Mouse (Mus musculus): ENCODE measurements around the gene Cox7b. TPM values are rescaled to one million over a fixed set of nuclear protein-coding genes. Genes with fewer than 3 reads are reported as not detected.
"Not testable (repeated sequence)": the region's sequence is repeated elsewhere in the genome, so short reads cannot be mapped to it uniquely, and the experiment has no call there.

Cox7b gene
- 824 and 885 TPM in 2 replicates for total RNA-seq (2021)
- long read RNA-seq, experiment 1, transcript Cox7b-201 (3 exons, 1,001 nt): major isoform, 575 of 621 reads
- long read RNA-seq, experiment 1, partial matches to known transcripts: 37 of 621 reads
- long read RNA-seq, experiment 1, other reads (novel, unspliced or antisense): 5 of 621 reads
- long read RNA-seq, experiment 2, transcript Cox7b-201 (3 exons, 1,001 nt): major isoform, 818 of 897 reads
- long read RNA-seq, experiment 2, transcript Cox7b-203 (2 exons, 526 nt): minor isoform, 7 of 897 reads
- long read RNA-seq, experiment 2, partial matches to known transcripts: 64 of 897 reads
- long read RNA-seq, experiment 2, other reads (novel, unspliced or antisense): 8 of 897 reads

GRCm38 (mm10) chrX:106015571-106016322, at the start of gene Cox7b:
Gene Cox7b (plus strand): TSS chrX:106015700.
- DNase-seq: peak; percentile 82

DNA sequence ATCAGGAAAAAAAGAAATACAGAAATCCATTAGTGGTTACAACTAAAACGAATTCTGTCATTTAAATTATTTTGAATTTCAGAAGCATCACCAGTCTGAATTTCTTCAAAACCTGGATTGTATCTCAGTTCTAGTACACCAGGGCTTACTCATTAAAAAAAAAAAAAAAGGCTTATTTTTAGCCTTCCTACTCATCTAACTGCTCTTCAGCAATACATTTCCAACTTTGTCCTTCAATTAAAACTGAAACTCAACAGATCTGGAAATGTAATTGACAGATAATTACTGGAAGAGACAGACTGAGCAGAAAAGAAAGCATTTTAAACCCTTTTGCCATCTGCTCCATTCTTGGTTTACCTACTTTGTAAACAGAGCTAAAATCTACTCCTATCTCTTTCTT, 13.9 kb upstream of the Cox7b start:
- DNase-seq: no peak

DNA sequence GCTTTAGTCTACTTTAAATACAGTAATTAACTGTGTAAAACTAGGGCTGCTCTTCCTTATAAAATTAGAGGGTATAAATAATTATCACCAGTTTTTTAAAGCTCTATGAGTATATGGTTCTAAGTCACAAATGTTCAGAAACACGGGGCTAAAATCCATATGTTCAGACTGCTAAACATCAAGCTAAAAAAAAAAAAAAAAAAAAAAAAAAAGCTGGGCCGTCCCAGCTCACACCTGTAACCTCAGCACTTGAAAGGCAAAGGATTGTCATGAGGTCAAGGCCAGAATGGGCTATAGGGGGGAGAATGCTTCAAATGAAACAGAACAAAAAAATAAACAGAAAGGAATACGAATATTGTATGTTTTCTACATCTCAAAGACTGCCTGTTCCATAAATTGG, 4.7 kb upstream of the Cox7b start:
- no peak for DNase-seq

- DNase-seq: peak; percentile 89
These were observed 3.9 kb upstream of the Cox7b start, which contains the start of gene Magt1 for GRCm38 (mm10) chrX:106011465-106012159. Gene Magt1 (minus strand): TSS chrX:106011906.

DNA sequence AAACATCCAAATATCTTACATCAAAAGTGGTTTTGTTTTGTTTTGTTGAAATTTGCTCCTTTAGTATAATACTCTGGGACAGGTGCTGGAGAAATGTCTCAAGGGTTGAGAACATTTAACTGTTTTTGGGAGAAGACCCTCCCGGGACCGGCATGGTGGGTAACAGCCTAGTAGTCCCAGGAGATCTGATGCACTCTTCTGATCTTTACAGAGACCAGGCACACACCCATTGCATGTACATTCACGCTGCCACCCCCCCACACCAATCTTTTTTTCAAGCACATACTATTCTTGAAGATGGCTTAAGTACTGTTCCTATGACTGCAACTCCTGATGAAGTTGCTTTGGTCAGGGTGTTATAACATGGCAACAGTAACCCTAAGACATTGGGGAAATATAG, 2.9 kb upstream of the Cox7b start:
- DNase-seq: no peak

GRCm38 (mm10) chrX:106013217-106013616, 2.3 kb upstream of the Cox7b start:
- DNase-seq: peak; percentile 55

- DNase-seq: not testable (repeated sequence)
These were observed 641 bp upstream of the Cox7b start for GRCm38 (mm10) chrX:106014741-106015377.

- DNase-seq: no peak
These were observed 1.6 kb downstream of the Cox7b start for GRCm38 (mm10) chrX:106017102-106017501.

DNA sequence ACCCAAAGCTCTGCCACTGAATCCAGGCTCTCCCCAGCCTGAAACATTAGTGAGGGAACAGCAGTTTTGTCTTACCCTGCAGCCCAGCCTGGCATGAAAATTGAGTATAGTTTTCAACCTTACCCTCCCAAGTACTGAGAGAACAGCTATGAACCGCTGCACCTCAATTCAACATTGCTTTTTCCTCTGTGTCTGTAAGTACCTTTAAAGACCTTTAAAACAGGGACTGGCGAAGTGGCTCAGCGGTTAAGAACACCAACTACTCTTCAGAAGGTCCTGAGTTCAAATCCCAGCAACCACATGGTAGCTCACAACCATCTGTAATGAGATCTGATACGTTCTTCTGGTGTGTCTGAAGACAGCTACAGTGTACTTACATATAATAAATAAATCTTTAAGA, 2.0 kb downstream of the Cox7b start:
- DNase-seq: no peak

DNA sequence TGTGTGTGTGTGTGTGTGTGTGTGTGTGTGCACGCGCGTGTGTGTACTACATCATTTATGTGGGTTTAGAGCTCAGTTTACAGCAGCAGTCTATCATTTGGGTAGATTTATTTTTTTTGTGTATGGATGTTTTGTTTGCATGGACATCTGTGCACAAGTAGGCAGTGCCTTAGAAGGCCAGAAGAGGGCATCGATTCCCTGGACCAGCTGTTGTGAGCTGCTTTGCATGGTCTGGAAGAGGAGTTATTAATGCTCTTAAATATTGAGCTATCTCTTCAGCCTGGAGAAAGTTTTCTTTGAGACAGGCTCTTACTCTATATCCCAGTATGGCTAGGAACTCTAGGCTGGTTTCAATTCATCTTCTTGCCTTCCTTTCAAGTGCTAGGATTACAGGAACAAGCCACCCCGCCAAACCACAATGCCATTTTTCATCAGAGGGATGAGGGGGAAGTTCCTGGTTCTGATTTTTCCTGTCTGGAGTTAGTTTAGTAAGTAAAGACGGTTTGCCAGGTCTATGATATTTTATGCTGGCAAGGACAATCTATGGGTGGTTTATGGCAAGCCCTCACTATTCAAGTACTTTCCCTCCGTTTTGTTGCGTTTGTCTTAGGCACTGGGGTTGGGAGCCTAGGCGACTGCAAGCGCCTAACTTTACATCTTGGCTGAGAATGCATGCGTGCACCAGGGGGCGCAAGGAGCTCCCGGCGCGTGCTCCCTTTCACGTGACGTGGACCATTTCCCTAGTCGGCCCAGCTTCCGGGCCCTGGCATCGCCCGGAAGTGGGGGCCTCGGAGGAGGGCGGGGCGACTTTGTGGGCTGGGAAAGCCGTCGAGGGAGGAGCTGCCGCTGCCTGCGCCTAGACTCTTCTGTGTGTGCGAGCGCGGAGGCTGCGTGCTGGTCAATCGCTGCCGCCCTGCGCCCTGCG, 11.2 kb downstream of the Cox7b start, which contains the start of gene Atp7a:
Gene Atp7a (plus strand): TSS at position 859 of the 925 bp plus-strand sequence.
- peak; percentile 94 for DNase-seq

GRCm38 (mm10) chrX:106027343-106027674, 11.8 kb downstream of the Cox7b start:
- DNase-seq: no peak

- DNase-seq: no peak
These were observed 14.7 kb downstream of the Cox7b start for GRCm38 (mm10) chrX:106030176-106030575.

- no peak for DNase-seq
These were observed 15.6 kb downstream of the Cox7b start for GRCm38 (mm10) chrX:106031124-106031523.

DNA sequence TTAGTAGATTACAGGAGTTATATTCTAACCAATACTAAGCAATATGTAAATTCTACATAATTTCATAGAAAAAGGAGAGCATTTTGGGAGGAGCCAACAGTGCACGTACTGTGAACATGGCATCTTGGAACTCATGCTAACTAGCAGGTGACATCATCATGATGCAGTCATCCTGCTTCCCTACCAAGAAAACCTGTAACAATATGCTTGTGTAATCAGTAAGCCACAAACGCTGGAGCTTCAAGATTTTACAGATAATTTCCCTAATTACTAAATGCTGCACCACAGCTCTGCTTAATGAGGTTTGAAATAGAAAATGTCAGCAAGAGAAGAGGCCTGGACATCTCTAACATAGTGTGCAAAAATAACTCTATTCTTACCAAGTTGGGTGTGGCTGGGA, 20.2 kb downstream of the Cox7b start:
- no peak for DNase-seq

- no peak for DNase-seq
These were observed 21.8 kb downstream of the Cox7b start for GRCm38 (mm10) chrX:106037185-106037752.

GRCm38 (mm10) chrX:106043863-106044617, 28.5 kb downstream of the Cox7b start:
- DNase-seq: no peak

- no peak for DNase-seq
These were observed 30.0 kb downstream of the Cox7b start for GRCm38 (mm10) chrX:106045455-106045854.

DNA sequence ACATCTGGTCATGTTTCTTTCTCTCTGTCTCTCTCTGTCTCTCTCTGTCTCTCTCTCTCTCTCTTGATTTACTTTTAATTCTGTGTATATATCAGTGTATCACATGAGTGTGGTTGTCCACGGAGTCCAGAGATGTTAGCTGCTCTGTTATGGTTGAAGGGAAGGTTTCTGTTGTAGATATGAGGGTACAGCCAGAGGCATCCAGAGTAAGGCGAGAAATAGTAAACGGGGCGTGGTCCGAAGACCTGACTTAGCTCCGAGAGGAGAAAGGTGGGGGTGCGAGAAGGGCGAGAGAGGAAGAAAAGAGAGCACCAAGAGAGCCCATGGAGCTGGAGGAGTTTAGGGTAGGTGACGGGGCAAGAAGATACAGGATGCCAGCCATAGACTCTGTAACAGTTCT, 30.4 kb downstream of the Cox7b start:
- DNase-seq: no peak

- no peak for DNase-seq
These were observed 32.7 kb downstream of the Cox7b start for GRCm38 (mm10) chrX:106048191-106048590.

Data from adrenal gland, postnatal 14 days (tissue).